Mouse (Mus musculus) pancreas, adult 10 weeks (tissue): Measurements from ENCODE around the gene Trpm2. TPM values are rescaled to one million over a fixed set of nuclear protein-coding genes. Genes with fewer than 3 reads are reported as not detected.

Experiments used
- polyA plus RNA-seq: library from polyadenylated mRNA; stranded (reverse); fragments of 350-450 nt; fragmentation: Illumina TruSeq; extraction: RNeasy Lipid Tissue Mini Kit (QIAGEN cat#74804); gene quantifications from one replicate; pipeline ENCODE4 v1.2.3, GENCODE M21; 2015; ENCODE audit warnings: low read depth, low replicate concordance; ENCODE audit not compliant: insufficient read depth

Trpm2 gene
- 1.4 TPM for polyA plus RNA-seq

DNA sequence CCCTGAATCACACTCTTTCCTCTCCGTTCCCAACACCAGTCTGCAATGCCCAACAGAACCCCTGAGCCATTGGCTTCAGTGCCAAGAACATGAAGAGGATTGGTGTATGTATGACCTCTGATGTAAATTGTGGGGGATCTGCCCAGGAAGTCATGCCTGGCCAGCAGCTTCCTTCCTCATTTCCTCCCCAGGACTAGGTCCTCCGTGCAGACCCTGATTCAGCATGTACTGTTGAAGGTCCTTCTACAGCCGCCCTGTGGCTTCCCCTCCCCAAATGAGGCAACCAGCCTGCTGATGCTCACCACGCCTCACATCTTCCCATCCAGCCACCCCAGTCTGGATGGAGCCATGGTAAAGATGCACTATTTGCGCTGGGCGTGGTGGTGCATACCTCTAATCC lies at the start of gene Trpm2:
TSS of gene Trpm2 (minus strand) at position 83 of the 400 bp plus-strand sequence.

DNA sequence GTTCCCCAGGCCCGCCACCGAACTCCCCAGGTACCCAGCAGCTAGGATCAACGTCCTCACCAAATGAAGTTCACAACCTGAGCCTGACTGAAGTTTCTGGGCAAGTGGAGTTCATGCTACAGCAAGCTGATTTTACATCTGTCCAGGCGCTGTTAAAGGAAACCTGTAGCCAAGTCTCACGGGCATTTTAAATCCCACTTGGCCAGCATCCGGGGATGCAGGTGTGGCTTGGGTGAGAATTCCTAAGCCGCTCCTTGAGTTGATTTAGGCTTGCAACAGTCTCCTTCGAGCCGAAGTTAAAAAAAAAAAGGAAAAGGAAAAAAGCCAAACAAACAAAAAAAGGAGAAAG lies 39.6 kb upstream of the Trpm2 start, which contains the start of gene Pfkl:
TSS of gene Pfkl (minus strand) at position 139 of the 349 bp plus-strand sequence.

DNA sequence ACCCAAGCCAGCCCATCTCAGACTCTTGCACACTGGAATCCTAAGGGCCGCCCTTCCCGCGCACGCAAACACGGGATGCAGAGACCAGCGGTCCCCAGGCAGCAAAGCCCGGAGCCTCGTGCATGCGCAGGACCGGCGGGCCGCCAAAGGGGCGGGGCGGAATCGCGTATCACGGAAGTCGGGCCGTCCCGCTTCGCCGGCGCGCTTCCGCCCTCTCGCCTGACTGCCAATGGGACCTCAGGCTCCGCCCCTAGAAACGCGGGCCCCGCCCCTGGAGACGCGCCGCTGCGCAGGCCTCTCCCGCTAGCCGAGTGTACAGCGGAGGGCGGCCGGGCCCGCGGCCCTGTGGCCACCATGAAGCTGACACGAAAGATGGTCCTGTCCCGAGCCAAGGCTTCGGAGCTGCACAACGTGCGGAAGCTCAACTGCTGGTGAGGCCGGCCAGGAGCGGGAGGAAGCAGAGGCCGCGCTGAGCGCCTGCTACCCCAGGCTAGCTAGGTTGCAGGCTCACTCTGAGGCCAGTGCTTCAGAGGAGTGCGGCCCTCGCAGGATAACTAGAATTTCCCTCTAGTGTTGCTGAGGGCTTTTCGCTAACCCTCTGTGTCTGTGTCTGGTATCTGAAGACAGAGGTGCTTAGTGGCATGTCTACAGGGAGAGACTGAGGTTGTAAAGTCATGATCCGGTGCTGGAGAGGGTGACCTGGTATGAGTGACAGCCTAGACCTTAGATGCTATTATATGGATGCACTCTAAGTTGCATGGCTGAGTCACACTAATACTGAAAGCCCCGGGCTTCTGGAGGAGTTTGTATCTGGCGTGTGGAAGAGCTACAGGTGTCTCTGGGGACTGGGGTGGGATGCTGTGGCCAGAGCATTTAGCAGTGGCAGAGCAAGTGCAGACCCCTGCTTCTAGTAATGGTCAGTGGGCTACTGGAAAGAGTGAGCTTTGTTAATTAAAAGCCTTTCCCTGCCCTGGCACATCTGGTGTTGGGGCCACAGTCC lies 8.3 kb upstream of the Trpm2 start, which contains the start of gene 1810043G02Rik:
TSS of gene 1810043G02Rik (plus strand) at position 174 of the 1,000 bp plus-strand sequence.

DNA sequence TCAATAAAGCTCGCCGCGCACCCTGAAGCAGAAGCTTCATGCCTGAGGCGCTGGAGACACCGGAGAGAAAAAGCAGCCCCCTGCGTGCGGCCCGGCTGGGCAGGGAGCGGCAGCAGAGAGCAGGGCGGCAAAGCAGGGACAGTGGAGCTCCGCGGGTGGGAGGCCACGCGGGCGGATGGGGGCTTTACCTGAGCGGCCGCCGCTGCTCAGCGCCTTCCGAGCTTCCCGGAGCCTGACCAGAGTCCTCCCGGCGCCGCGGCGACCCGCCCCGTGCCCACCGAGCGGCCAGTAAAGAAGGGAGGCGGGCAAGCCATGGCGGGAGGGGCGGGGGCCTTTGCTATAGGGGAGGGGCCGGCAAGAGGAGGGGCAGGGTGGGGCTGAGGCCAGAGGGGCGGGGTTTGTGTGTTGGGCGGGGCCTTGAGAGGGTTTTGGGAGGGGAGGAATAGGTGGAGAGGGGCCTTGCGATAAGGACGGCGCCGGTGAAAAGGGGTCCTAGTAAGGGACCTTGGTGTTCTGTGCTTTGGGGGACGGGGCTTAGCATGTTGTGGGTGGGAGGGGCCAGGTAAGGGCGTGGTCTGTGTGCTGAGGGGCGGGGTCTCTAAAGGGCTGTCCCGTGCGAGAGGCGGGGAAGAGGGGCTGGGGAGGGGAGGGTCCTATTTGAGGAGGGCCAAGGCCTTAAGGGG lies 68.0 kb downstream of the Trpm2 start, which contains the start of gene Lrrc3:
TSS of gene Lrrc3 (minus strand) at position 326 of the 683 bp plus-strand sequence.

DNA sequence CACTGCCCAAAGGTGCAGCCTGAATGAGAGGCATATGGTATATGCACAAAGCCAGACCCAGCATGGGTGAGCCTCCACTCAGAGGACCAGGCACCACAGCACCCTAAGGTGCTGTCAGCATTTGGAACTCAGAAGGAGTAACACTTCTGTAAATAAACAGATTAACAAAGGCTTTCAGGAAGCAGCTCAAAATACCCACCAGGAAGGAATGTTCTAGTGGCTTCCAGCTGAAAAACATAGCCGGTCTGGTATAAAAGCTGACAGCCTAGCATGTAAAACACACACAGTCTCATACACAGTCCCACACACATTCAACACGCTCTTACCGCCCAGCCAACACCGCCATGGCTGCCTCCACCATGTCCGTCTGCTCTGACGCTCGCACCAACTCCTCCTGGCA lies 108.7 kb downstream of the Trpm2 start, which contains the start of gene Gm3285:
TSS of gene Gm3285 (plus strand) at position 301 of the 400 bp plus-strand sequence.

Other genes starting within 250 kb of the Trpm2 start
- gene Krtap12-1, start 250.0 kb downstream of the Trpm2 start, polyA plus RNA-seq, result not detected
- not detected for gene Gm10100, start 244.1 kb downstream of the Trpm2 start, polyA plus RNA-seq
- not detected for gene Gm18596, start 227.9 kb downstream of the Trpm2 start, polyA plus RNA-seq
- gene Gm9736, start 219.2 kb downstream of the Trpm2 start, polyA plus RNA-seq, result not detected
- not detected for gene Gm3233, start 210.9 kb downstream of the Trpm2 start, polyA plus RNA-seq
- not detected for gene Gm3238, start 199.2 kb downstream of the Trpm2 start, polyA plus RNA-seq
- not detected for gene Gm7138, start 193.6 kb downstream of the Trpm2 start, polyA plus RNA-seq
- gene Gm3250, start 188.0 kb downstream of the Trpm2 start, polyA plus RNA-seq, result not detected
- not detected for gene Gm7137, start 182.4 kb downstream of the Trpm2 start, polyA plus RNA-seq
- not detected for gene Gm9639, start 175.5 kb downstream of the Trpm2 start, polyA plus RNA-seq
- not detected for gene Gm19668, start 171.4 kb downstream of the Trpm2 start, polyA plus RNA-seq
- gene Gm9507, start 158.7 kb downstream of the Trpm2 start, polyA plus RNA-seq, result not detected
- gene Gm2696, start 155.9 kb downstream of the Trpm2 start, polyA plus RNA-seq, result not detected
- not detected for gene Krtap10-4, start 143.5 kb downstream of the Trpm2 start, polyA plus RNA-seq
- not detected for gene Krtap10-10, start 134.6 kb downstream of the Trpm2 start, polyA plus RNA-seq
- not detected for gene Gm36176, start 123.8 kb downstream of the Trpm2 start, polyA plus RNA-seq
- gene Gm10318, start 117.7 kb downstream of the Trpm2 start, polyA plus RNA-seq, result not detected
- not detected for gene Gm3285, start 108.6 kb downstream of the Trpm2 start, polyA plus RNA-seq
- 0.48 TPM for gene Lrrc3, start 68.0 kb downstream of the Trpm2 start, polyA plus RNA-seq
- 6.9 TPM for gene 1810043G02Rik, start 8.0 kb upstream of the Trpm2 start, polyA plus RNA-seq
- 9.8 TPM for gene Pfkl, start 39.5 kb upstream of the Trpm2 start, polyA plus RNA-seq
- gene Dnmt3l, start 71.4 kb upstream of the Trpm2 start, polyA plus RNA-seq, result not detected
- not detected for gene Aire, start 73.0 kb upstream of the Trpm2 start, polyA plus RNA-seq
- 4.5 TPM for gene Icosl, start 98.7 kb upstream of the Trpm2 start, polyA plus RNA-seq
- 17.8 TPM for gene D10Jhu81e, start 199.2 kb upstream of the Trpm2 start, polyA plus RNA-seq
- gene Pwp2, start 214.6 kb upstream of the Trpm2 start, polyA plus RNA-seq, result 2.3 TPM